Mouse (Mus musculus): ENCODE results near the gene Spire2. TPM values are rescaled to one million over a fixed set of nuclear protein-coding genes. Genes with fewer than 3 reads are reported as not detected.

Spire2 gene
- polyA plus RNA-seq, 1 experiment, result 2.6 TPM

- DNase-seq (ENCODE audit: low read depth), result no peak
Observed at GRCm38 (mm10) chr8:123334467-123334866, 2.0 kb downstream of the Spire2 start.

GRCm38 (mm10) chr8:123337475-123337874 is 5.0 kb downstream of the Spire2 start:
- no peak for DNase-seq (ENCODE audit: low read depth)

- DNase-seq (ENCODE audit: low read depth), result no peak
Observed at GRCm38 (mm10) chr8:123340071-123340470, 7.6 kb downstream of the Spire2 start.

DNA sequence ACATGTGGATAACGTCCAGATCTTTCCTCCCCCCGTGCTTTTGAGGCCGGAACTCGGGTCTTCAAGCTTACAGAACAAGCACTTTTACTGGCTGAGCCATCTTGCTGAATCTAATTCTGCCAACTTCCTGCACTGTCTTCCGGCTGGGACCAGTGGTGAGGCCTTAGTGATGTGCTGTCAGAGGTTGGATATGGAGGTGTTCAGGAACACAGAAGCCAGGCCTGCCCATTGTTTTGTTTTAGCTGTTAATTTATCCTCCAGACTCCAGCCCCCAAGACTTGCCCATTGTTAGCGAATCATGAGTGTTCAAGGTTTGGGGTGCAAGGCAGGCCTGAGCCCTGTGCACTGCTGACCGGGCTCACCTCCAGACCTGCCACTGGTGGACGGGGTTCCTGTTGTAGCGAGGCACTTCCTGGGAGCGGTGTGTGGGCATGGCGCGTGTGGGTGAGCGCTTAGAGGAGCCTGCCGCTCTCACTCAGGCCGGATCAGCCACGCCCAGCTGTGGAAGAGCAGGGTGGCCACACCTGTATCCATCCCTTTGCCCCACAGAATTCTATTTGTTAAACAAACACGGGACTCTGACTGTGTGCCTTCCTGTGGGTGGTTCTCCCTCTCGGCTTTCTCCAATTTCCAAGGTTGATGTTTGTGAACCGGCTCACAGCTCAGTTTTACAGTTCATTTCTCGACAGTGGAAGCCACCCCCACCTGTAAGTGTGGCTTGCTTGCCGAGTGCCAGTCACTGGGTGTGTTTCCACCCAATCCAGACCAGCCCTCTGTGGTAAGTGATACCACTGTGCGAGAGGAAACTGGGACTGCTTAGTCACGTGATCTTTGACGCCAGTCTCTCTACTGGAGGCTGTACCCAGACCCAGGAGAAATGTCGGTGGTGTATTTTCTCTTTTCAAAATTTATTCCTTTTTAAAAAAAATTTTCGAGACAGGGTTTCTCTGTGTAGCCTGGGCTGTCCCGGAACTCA is 8.8 kb downstream of the Spire2 start:
- DNase-seq (ENCODE audit: low read depth), result no peak

GRCm38 (mm10) chr8:123342253-123342652 is 9.7 kb downstream of the Spire2 start:
- no peak for DNase-seq (ENCODE audit: low read depth)

DNA sequence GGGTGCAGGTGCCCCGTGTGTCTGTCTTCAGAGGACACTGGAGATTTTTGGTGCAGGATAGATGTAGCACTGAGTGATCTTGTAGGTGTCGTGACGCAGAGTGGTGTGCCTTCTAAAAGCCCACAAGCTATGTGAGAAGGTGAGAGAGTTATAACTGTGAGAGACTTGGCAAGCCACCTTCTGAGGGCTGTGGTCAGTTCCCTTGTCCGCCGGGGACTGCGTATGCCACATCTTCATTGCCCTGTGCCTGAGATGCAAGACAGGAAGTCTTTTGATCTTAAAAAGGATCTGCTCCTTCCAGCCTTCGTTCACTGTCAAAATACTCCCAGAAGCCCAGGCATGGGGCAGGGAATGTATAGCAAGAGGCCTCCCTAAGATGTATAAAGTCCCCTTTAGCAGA is 10.4 kb downstream of the Spire2 start:
- no peak for DNase-seq (ENCODE audit: low read depth)

DNA sequence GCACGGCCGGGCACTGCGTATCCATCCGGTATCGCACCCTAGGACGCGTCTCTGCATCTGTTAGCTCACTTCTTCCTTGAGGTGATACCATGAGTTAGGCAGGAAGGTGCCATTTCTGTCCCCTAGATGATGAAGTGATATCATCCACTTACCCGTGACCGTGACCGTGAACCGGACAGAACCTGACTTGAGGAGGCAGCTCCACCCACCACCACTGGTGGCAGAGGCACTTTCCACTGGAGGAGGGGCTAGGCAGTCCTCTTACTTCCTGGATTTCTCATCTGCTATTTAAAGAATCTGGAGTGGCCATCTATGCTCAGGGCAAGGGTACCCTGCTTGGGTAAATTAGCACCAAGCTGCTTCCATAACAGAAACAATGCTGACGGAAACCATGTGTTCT is 10.9 kb downstream of the Spire2 start:
- no peak for DNase-seq (ENCODE audit: low read depth)

- DNase-seq (ENCODE audit: low read depth), result no peak
Observed at GRCm38 (mm10) chr8:123345135-123345534, 12.6 kb downstream of the Spire2 start.

GRCm38 (mm10) chr8:123345856-123346255 is 13.3 kb downstream of the Spire2 start:
- DNase-seq (ENCODE audit: low read depth), result no peak

DNA sequence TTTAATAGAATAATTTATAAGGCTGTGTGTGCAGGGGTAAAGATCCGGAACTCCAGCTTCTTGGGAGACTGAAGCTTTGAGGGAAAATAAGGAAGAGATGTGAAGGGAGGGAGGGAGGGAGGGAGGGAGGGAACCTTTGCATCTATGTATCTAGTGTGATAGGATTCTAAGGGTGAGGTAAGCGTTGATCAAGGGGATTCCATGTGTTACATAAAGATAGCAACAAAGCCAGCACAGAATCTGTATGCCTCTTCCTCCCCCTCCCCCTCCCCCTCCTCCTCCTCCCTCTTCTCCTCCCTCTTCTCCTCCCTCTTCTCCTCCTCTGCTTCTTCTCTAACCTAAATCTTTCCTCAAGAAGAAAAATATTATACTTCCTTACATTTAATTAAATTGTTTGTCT is 14.8 kb downstream of the Spire2 start:
- no peak for DNase-seq (ENCODE audit: low read depth)

DNA sequence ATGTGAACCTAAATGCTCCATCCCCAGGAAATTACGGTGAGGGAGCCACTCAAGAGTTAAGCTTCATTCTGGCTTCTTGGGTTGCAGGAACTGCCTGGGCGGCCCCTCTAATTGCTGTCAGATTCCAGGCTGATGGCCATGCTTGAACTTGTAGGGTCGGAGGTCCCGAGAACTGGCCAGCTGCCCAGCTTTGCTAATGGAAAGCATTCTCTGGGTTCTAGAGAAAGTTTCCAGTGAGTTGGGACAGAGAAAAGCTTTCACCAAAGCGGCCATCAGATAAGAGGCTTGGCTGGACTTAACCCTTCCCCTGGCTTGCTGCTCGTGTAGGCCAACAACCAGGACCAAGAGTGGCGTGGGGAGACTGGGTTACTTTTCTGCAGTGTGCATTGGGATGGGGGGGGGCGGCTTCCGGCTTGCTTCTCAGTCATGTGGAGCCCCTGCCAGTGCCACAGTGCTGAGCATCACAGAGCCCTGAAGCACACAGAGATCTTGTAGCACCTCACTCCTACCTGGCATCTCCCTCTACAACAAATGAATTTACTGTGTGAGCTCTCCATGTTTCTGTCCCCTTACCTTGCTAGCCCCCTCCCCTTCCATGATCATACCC is 15.8 kb downstream of the Spire2 start:
- no peak for DNase-seq (ENCODE audit: low read depth)

GRCm38 (mm10) chr8:123349073-123349472 is 16.6 kb downstream of the Spire2 start:
- DNase-seq (ENCODE audit: low read depth), result no peak

GRCm38 (mm10) chr8:123352118-123352517 is 19.6 kb downstream of the Spire2 start:
- DNase-seq (ENCODE audit: low read depth), result no peak

GRCm38 (mm10) chr8:123352786-123353185 is 20.3 kb downstream of the Spire2 start:
- no peak for DNase-seq (ENCODE audit: low read depth)

- DNase-seq (ENCODE audit: low read depth), result no peak
Observed at GRCm38 (mm10) chr8:123353216-123353615, 20.7 kb downstream of the Spire2 start.

- no peak for DNase-seq (ENCODE audit: low read depth)
Observed at GRCm38 (mm10) chr8:123361082-123361739, 28.7 kb downstream of the Spire2 start.

DNA sequence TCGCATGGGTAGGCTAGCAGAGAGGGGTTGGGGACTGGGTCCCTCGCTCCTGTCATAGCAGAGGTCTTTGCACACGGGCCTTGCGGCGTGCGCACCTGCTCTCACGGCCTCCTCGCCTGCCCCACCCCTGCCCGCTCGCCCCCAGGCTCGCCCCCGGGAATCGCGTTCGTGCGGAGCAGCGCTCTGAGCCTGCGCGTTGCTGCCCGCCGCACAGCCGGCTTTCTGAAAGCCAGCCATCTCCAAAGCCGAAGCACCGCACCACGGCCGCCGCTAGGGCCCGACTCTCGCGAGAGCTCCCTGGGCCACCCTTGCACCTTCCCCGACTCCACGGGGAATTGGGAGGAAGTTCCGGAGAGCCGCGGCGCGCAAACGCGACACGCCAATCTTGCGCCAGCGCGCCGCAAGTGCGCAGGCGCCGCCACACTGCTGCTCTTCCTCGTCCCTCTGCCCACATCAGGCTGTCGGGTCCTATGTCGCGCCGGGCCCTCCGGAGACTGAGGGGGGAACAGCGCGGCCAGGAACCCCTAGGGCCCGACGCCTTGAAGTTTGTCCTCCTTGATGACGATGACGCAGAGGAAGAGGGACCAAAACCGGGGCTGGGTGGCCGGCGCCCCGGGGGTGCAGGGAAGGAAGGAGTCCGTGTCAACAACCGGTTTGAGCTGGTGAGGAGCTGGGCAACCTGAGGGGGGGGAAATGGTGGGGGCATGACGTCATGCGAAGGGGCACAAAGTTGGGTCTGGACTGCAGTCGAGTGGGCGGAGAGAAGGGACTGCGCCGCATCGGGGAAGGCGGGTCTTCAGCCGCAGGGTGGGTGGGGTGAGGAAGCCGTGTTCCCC is 41.1 kb downstream of the Spire2 start, which contains the start of gene Tcf25:
Gene Tcf25, plus strand, starts transcription at position 351 of the 836 bp plus-strand sequence.
- peak; percentile 37 for DNase-seq (ENCODE audit: low read depth)

- no peak for DNase-seq (ENCODE audit: low read depth)
Observed at GRCm38 (mm10) chr8:123374239-123374578, 41.7 kb downstream of the Spire2 start.

- DNase-seq (ENCODE audit: low read depth), result no peak
Observed at GRCm38 (mm10) chr8:123375701-123376100, 43.2 kb downstream of the Spire2 start.

GRCm38 (mm10) chr8:123376106-123376505 is 43.6 kb downstream of the Spire2 start:
- no peak for DNase-seq (ENCODE audit: low read depth)

DNA sequence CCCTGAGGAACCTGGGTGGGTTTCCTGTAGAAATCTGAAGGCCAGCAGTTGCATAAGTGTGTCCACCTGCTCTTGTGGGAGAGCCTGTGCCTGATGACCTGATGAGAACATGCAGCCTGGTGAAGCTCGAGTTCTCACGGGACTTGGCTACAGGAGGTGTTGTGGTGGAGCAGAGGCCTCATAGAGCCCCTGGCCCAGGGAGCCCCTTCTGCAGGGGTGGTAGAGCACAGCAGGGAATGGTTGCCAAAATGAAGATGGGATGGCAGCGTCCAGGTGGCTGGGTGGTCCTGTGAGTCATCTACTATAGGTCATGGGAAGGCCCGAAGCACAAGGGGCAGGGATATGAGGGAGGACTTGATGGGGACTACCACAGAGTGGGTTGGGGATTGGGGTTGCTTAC is 49.2 kb downstream of the Spire2 start:
- DNase-seq (ENCODE audit: low read depth), result no peak

DNA sequence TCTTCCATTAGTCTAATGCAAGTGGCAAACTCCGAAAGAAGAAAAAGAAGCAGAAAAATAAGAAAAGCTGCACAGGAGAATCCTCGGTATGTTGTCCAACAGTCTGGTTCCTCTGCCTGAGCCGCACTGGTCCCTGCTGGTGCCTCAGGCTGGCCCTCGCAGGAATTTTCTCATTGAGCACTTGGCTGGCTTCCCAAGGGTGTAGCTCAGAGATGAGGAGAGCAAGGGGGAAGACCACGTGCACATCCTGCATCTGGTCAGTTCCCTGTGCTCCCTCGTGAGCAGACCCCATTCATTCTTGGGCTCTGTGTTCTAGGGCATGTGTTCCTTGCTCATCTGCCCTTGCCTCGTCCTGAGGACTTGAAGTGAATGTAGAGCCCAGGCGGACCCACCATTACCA is 50.0 kb downstream of the Spire2 start:
- DNase-seq (ENCODE audit: low read depth), result no peak
